Mouse (Mus musculus) forebrain, embryonic 15.5 days (tissue): ENCODE data around the gene Hspa4. TPM values are rescaled to one million over a fixed set of nuclear protein-coding genes. Genes with fewer than 3 reads are reported as not detected.

Experiments
- ATAC-seq: fragments of 200-750 bp; cut with Nextera tagmentation; replicated peaks from 2 replicates; pipeline ENCODE4 v1.8.0; 2017; ENCODE audit warnings: mild to moderate bottlenecking, moderate TSS enrichment, moderate library complexity
- H3K27ac ChIP-seq: fragments of 300-500 bp; sonication (generic); replicated peaks from 2 replicates; pipeline ENCODE4 v1.5.1; 2015; ENCODE audit warnings: mild to moderate bottlenecking, inconsistent platforms
- H3K27me3 ChIP-seq: fragments of 300-500 bp; sonication (generic); 2 replicates; pipeline ENCODE4 v1.6.1; 2015; ENCODE audit warnings: inconsistent platforms
- H3K36me3 ChIP-seq: fragments of 300-500 bp; sonication (generic); 2 replicates; pipeline ENCODE4 v1.6.1; 2015; ENCODE audit warnings: mild to moderate bottlenecking, inconsistent platforms
- H3K4me1 ChIP-seq: fragments of 300-500 bp; sonication (generic); 2 replicates; pipeline ENCODE4 v1.6.1; 2015; ENCODE audit warnings: inconsistent platforms
- H3K4me2 ChIP-seq: fragments of 300-500 bp; sonication (generic); replicated peaks from 2 replicates; pipeline ENCODE4 v1.6.1; 2015; ENCODE audit warnings: mild to moderate bottlenecking, inconsistent platforms
- H3K4me3 ChIP-seq: fragments of 300-500 bp; sonication (generic); 2 replicates; pipeline ENCODE4 v1.5.1; 2015; ENCODE audit warnings: mild to moderate bottlenecking, inconsistent platforms
- H3K9ac ChIP-seq: fragments of 300-500 bp; sonication (generic); replicated peaks from 2 replicates; pipeline ENCODE4 v1.6.1; 2015; ENCODE audit warnings: mild to moderate bottlenecking, inconsistent platforms
- H3K9me3 ChIP-seq: fragments of 300-500 bp; sonication (generic); 2 replicates; pipeline ENCODE4 v1.6.1; 2016; ENCODE audit warnings: inconsistent platforms
- WGBS: fragments of 180-500 bp; shearing (Covaris S2); methylation state at CpG from one replicate; pipeline ENCODE4 v1.1.7; 2015; ENCODE audit warnings: mixed read lengths; 5-methylcytosine and 5-hydroxymethylcytosine counted together
- polyA plus RNA-seq: library from polyadenylated mRNA; unstranded; fragments of >200 nt; fragmentation: Nextera tagmentation; extraction: Ambion mirVana; gene quantifications from 2 replicates; pipeline ENCODE4 v1.2.1, GENCODE M21; 2015

Hspa4 gene
- polyA plus RNA-seq, 1 experiment from 2014 or later = 51.8 TPM

GRCm38 (mm10) chr11:53273313-53273712 lies 26.9 kb downstream of the Hspa4 start:
- no peaks in the 10 kb centered on the region for H3K27me3 ChIP-seq
- WGBS = 94% methylated on average over 5 of the region's 5 CpGs
- H3K9ac ChIP-seq = no peak overlapping the region
- H3K4me3 ChIP-seq = no peak overlapping the region
- no peaks in the 10 kb centered on the region for H3K4me1 ChIP-seq
- H3K4me2 ChIP-seq = no peak overlapping the region
- no peaks in the 10 kb centered on the region for H3K9me3 ChIP-seq
- no peak for ATAC-seq
- H3K36me3 ChIP-seq = peaks cover 80% of the 10 kb centered on the region
- H3K27ac ChIP-seq = no peak overlapping the region

- ATAC-seq = no peak
- no peak overlapping the region for H3K27ac ChIP-seq
- H3K9ac ChIP-seq = no peak overlapping the region
- H3K36me3 ChIP-seq = peaks cover 97% of the 10 kb centered on the region
- no peaks in the 10 kb centered on the region for H3K9me3 ChIP-seq
- no peak overlapping the region for H3K4me3 ChIP-seq
- H3K27me3 ChIP-seq = no peaks in the 10 kb centered on the region
- H3K4me2 ChIP-seq = no peak overlapping the region
- H3K4me1 ChIP-seq = no peaks in the 10 kb centered on the region
- WGBS = 94% methylated on average over 6 of the region's 6 CpGs
Observed at GRCm38 (mm10) chr11:53269596-53269995, 30.7 kb downstream of the Hspa4 start.

DNA sequence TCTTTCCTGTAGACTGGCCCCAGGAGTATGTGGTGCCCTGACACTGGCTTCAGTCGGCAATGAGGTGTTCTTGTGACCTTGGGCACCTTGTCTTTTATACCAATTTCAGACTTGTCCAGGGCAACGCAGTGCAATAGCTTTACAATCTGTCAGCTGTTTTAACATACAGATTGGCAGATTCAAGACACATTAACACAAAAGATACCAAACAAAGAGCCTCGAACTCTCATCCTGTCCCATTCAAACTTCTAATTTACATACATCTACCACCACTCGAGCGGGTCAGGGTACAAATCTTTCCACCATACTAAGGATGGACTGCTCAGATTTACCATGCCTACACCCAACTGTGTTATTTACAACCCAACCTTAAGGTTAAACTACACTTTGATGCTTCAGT lies 39.7 kb downstream of the Hspa4 start:
- H3K4me2 ChIP-seq = no peak overlapping the region
- no peak overlapping the region for H3K4me3 ChIP-seq
- no peak overlapping the region for H3K27ac ChIP-seq
- H3K4me1 ChIP-seq = no peaks in the 10 kb centered on the region
- H3K9me3 ChIP-seq = no peaks in the 10 kb centered on the region
- 78% methylated on average over 5 of the region's 5 CpGs for WGBS
- H3K27me3 ChIP-seq = no peaks in the 10 kb centered on the region
- peaks cover 54% of the 10 kb centered on the region for H3K36me3 ChIP-seq
- H3K9ac ChIP-seq = no peak overlapping the region
- ATAC-seq = no peak

- Histone ChIP-seq H3K9me3 (no peaks in the 10 kb centered on the region), H3K4me2 (no peak overlapping the region), H3K4me3 (no peak overlapping the region), H3K27ac (no peak overlapping the region), H3K36me3 (peaks cover 49% of the 10 kb centered on the region), H3K4me1 (no peaks in the 10 kb centered on the region), H3K27me3 (no peaks in the 10 kb centered on the region), H3K9ac (no peak overlapping the region)
- ATAC-seq = no peak
- 79% methylated on average over 1 of the region's 1 CpGs for WGBS
Observed at GRCm38 (mm10) chr11:53260056-53260455, 40.2 kb downstream of the Hspa4 start.

GRCm38 (mm10) chr11:53259047-53259632 lies 41.1 kb downstream of the Hspa4 start:
- Histone ChIP-seq H3K36me3 (peaks cover 40% of the 10 kb centered on the region), H3K4me3 (no peak overlapping the region), H3K27ac (no peak overlapping the region), H3K9ac (no peak overlapping the region), H3K9me3 (no peaks in the 10 kb centered on the region), H3K4me1 (no peaks in the 10 kb centered on the region), H3K4me2 (no peak overlapping the region), H3K27me3 (no peaks in the 10 kb centered on the region)
- WGBS = 95% methylated on average over 6 of the region's 6 CpGs
- ATAC-seq = no peak

DNA sequence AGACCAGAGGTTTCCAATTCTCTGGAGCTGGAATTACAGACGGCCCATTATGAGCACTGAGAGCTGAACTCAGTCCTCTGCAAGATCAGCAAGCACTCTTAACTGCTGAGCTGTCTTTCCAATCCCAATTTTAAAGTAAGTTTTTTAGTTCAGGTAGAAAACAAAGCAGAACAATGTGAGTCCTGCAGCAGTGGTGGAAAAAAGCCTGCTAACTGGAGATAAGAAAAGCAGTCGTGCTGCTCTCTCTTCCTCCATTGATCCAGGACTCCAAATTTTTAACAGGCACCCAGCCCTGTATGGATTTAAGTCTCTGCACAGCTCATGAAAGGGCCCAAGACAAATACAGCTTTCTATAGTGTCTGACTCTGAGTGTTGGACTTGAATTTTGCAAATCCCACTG lies 43.3 kb downstream of the Hspa4 start:
- 80% methylated on average over 2 of the region's 2 CpGs for WGBS
- peaks cover 21% of the 10 kb centered on the region for H3K36me3 ChIP-seq
- no peak overlapping the region for H3K4me3 ChIP-seq
- no peak overlapping the region for H3K4me2 ChIP-seq
- H3K4me1 ChIP-seq = peaks cover 3% of the 10 kb centered on the region; the same call in 1 of the 2 replicates
- no peak overlapping the region for H3K9ac ChIP-seq
- ATAC-seq = no peak
- H3K27ac ChIP-seq = no peak overlapping the region
- H3K9me3 ChIP-seq = no peaks in the 10 kb centered on the region
- no peaks in the 10 kb centered on the region for H3K27me3 ChIP-seq

- ATAC-seq = no peak
- no peak overlapping the region for H3K9ac ChIP-seq
- H3K4me2 ChIP-seq = no peak overlapping the region
- 0 out of 2 replicates have a peak, but pooled peaks cover 3% of the 10 kb centered on the region for H3K36me3 ChIP-seq
- 42% methylated on average over 7 of the region's 7 CpGs for WGBS
- no peaks in the 10 kb centered on the region for H3K9me3 ChIP-seq
- no peaks in the 10 kb centered on the region for H3K27me3 ChIP-seq
- no peak overlapping the region for H3K27ac ChIP-seq
- H3K4me3 ChIP-seq = no peak overlapping the region
- H3K4me1 ChIP-seq = peaks cover 3% of the 10 kb centered on the region; the same call in 1 of the 2 replicates
Observed at GRCm38 (mm10) chr11:53254926-53255325, 45.3 kb downstream of the Hspa4 start.

DNA sequence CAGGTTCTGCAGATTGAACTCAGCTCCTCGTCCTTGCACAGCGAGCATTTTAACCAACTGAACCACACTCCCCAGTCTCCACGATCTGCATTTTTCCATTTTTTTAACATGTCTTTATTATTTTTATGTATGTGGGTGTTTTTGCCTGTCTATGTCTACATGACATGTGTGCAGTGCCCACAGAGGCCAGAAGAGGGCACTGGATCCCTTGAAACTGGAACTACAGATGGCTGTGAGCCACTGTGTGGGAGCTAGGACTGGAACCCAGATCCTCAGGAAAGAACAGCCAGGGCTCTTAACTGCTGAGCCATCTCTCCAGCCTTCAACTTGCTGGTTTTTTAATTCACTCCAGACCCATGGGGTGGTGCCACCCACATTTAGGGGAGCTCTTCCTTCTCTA lies 45.8 kb downstream of the Hspa4 start:
- H3K9me3 ChIP-seq = no peaks in the 10 kb centered on the region
- no peak overlapping the region for H3K9ac ChIP-seq
- no peak overlapping the region for H3K27ac ChIP-seq
- ATAC-seq = no peak
- H3K4me3 ChIP-seq = no peak overlapping the region
- H3K4me2 ChIP-seq = no peak overlapping the region
- no peaks in the 10 kb centered on the region for H3K36me3 ChIP-seq
- peaks cover 3% of the 10 kb centered on the region; the same call in 1 of the 2 replicates for H3K4me1 ChIP-seq
- WGBS = 90% methylated on average over 3 of the region's 3 CpGs
- no peaks in the 10 kb centered on the region for H3K27me3 ChIP-seq

DNA sequence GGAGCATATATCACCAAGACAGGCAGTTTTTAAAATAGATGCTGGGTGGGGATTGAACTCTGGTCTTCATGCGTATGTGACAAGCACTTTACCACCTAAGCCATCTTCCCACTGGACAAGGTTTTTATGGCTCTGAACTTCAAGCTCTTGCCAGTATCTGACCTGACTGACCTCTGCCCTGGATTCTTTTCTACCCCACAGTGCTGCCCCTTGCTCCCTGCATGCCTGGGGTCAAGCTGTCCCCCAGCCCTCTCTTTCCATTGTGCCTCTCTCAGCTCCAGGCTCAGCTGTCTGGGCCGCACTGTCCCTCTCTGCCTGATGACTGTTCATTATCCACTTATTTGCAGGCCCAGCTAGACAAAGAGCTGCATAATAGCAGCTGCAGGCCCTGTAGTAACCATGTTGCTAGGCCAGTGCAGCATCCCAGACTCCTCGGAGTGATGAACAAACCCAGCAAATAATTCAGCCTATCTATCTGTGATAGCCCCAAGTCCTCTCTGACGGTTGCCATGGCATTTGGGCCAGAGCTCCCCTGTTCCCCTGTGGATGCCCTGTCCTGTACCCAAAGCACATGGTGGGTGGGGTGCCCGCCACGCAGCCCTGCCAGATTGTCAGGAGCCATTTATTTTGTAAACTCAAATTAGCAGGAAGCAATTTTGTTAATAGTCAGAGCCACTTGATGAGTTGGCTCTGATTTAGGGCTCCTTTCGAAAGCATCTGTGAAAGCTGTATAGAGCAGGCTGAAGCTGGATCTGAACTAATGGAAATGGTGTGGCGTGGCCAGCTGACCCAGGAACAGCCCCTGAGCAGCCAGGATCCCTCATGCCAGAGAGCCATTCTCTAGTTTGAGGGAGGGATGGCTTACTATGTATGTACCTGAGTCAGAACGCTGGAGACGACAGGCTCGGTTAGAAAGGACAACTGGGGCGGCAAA lies 47.8 kb downstream of the Hspa4 start:
- H3K4me1 ChIP-seq = peaks cover 3% of the 10 kb centered on the region; the same call in 1 of the 2 replicates
- peak overlapping the region; percentile 47; the same call in 1 of the 2 replicates for H3K27ac ChIP-seq
- H3K9me3 ChIP-seq = no peaks in the 10 kb centered on the region
- no peak overlapping the region for H3K9ac ChIP-seq
- peak; percentile 72; the same call in 1 of the 2 replicates for ATAC-seq
- WGBS = 57% methylated on average over 12 of the region's 12 CpGs
- no peak overlapping the region for H3K4me2 ChIP-seq
- no peaks in the 10 kb centered on the region for H3K27me3 ChIP-seq
- H3K4me3 ChIP-seq = no peak overlapping the region
- no peaks in the 10 kb centered on the region for H3K36me3 ChIP-seq

DNA sequence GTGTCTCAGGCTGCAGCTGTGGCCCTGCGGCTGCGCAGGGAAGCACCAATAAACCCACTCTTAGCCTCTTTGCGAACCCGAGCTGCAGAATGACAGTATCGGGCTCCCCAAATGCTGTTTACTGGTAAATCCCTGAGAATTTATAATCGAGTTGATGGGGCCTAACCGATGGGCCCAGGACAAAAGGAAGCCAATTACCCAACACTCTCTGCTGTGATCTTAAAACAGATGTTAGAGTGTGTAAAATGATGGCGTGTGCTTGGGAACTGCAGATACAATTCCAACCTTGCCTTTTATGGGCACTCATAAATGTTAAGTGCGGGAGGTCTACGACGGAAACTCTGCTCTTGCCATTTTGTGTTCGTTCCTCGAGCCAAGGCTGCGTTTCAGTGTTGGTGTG lies 49.5 kb downstream of the Hspa4 start:
- no peaks in the 10 kb centered on the region for H3K9me3 ChIP-seq
- H3K4me3 ChIP-seq = no peak overlapping the region
- H3K27me3 ChIP-seq = no peaks in the 10 kb centered on the region
- WGBS = 85% methylated on average over 14 of the region's 14 CpGs
- ATAC-seq = no peak
- peaks cover 3% of the 10 kb centered on the region; the same call in 1 of the 2 replicates for H3K4me1 ChIP-seq
- no peak overlapping the region for H3K27ac ChIP-seq
- no peak overlapping the region for H3K9ac ChIP-seq
- H3K36me3 ChIP-seq = no peaks in the 10 kb centered on the region
- H3K4me2 ChIP-seq = no peak overlapping the region

DNA sequence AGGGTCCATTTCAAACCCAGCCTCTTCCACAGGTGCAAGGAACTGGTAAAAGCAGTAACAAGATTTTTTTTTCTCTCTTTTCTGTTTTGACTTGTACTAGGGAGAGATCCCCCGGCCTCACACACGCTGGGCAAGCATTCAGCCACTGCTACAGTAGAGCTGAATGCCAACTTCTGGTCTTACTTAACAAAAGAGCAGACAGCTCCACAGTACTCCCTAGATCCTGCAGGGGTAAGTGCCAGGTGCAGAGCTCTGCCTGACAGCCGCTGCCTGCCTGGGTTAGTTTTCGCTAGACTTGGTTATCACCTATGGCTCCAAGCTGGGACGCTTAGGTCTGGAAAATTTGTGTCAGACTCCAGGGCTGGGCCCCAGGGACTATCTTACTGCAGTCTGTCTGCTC lies 50.6 kb downstream of the Hspa4 start:
- H3K36me3 ChIP-seq = no peaks in the 10 kb centered on the region
- H3K27me3 ChIP-seq = no peaks in the 10 kb centered on the region
- no peak overlapping the region for H3K4me3 ChIP-seq
- H3K4me2 ChIP-seq = no peak overlapping the region
- H3K4me1 ChIP-seq = peaks cover 3% of the 10 kb centered on the region; the same call in 1 of the 2 replicates
- no peak overlapping the region for H3K9ac ChIP-seq
- H3K27ac ChIP-seq = no peak overlapping the region
- H3K9me3 ChIP-seq = no peaks in the 10 kb centered on the region
- 61% methylated on average over 5 of the region's 5 CpGs for WGBS
- no peak for ATAC-seq

DNA sequence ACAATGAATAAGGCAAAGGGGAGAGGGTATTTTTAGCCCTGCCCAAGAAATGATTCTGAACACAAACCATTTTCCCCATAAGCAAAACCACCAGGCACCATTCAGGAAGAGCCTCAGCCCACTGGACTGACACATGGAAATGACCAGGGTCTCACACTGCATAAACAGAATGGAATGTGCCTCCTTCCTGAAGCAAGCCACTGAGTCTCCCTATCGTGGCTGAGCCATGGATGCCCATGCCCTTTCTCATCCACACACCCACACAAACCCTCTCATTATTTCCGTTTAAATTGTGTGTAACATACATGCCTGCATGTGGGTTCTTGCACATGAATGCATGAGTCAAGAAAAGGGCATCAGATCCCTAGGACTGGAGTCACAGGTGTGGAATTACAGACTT lies 54.7 kb downstream of the Hspa4 start:
- Histone ChIP-seq H3K36me3 (no peaks in the 10 kb centered on the region), H3K4me2 (no peak overlapping the region), H3K27me3 (no peaks in the 10 kb centered on the region), H3K4me1 (no peaks in the 10 kb centered on the region), H3K9me3 (no peaks in the 10 kb centered on the region), H3K27ac (no peak overlapping the region), H3K4me3 (no peak overlapping the region), H3K9ac (no peak overlapping the region)
- WGBS = 71% methylated on average over 2 of the region's 2 CpGs
- no peak for ATAC-seq
